In genomic region chr11:104459671-104460070, GRCm38 (mm10) we compare ENCODE assay signal across 28 mouse cellular contexts.
"Had no signal": no experiment of that assay in that cellular context is flagged by ENCODE, and none has a peak within 500 bp of the region (broad histone marks: within the 10 kb centered on the region; RNA-seq: fewer than 3 reads in every experiment).

No protein-coding gene starts in this region.

- DNase-seq: left cerebral cortex, postnatal 4 days; liver; liver, embryonic 13.5 days; liver, postnatal 0 days; lung, adult 18-20 months; lung, adult 2 months; lung, embryonic 14.5 days; lung, postnatal 10 days; lung, postnatal 14 days; lung, postnatal 36 days; lung, postnatal 4 days; midbrain, embryonic 14.5 days had no signal

- H3K9me3 ChIP-seq: limb, embryonic 10.5 days; limb, embryonic 12.5 days; limb, embryonic 13.5 days; limb, embryonic 15.5 days; liver, embryonic 12.5 days; liver, embryonic 13.5 days; liver, embryonic 15.5 days; lung, embryonic 15.5 days; megakaryocyte, embryonic 14.5 days; midbrain, embryonic 10.5 days; midbrain, embryonic 12.5 days; midbrain, embryonic 13.5 days; midbrain, embryonic 15.5 days; neural tube, embryonic 12.5 days had no signal

- H3K4me1 ChIP-seq: limb, embryonic 10.5 days; limb, embryonic 12.5 days; limb, embryonic 13.5 days; limb, embryonic 15.5 days; midbrain, embryonic 10.5 days; midbrain, embryonic 12.5 days; neural tube, embryonic 12.5 days had no signal

- H3K4me3 ChIP-seq: limb, embryonic 10.5 days; limb, embryonic 12.5 days; limb, embryonic 13.5 days; limb, embryonic 15.5 days; liver, embryonic 12.5 days; liver, embryonic 13.5 days; liver, embryonic 15.5 days; lung, embryonic 15.5 days; megakaryocyte, embryonic 14.5 days; midbrain, embryonic 10.5 days; midbrain, embryonic 12.5 days; midbrain, embryonic 13.5 days; midbrain, embryonic 15.5 days; myocyte; neural tube, embryonic 12.5 days had no signal

- H3K36me3 ChIP-seq: liver, embryonic 15.5 days; midbrain, embryonic 15.5 days had no signal

- H3K27me3 ChIP-seq: limb, embryonic 12.5 days; limb, embryonic 13.5 days; limb, embryonic 15.5 days; liver, embryonic 12.5 days; liver, embryonic 13.5 days; liver, embryonic 15.5 days; lung, embryonic 15.5 days; megakaryocyte, embryonic 14.5 days; midbrain, embryonic 12.5 days; midbrain, embryonic 13.5 days; midbrain, embryonic 15.5 days; neural tube, embryonic 12.5 days had no signal

- H3K27ac ChIP-seq: limb, embryonic 10.5 days; limb, embryonic 12.5 days; limb, embryonic 13.5 days; limb, embryonic 15.5 days; liver, embryonic 12.5 days; liver, embryonic 13.5 days; liver, embryonic 14.5 days; liver, embryonic 15.5 days; lung, embryonic 15.5 days; macrophage; midbrain, embryonic 10.5 days; midbrain, embryonic 12.5 days; midbrain, embryonic 13.5 days; midbrain, embryonic 15.5 days; neural tube, embryonic 12.5 days had no signal

- H3K9ac ChIP-seq: limb, embryonic 12.5 days; limb, embryonic 13.5 days; limb, embryonic 15.5 days; liver, embryonic 12.5 days; liver, embryonic 13.5 days; liver, embryonic 14.5 days; liver, embryonic 15.5 days; liver, postnatal 0 days; lung, embryonic 14.5 days; lung, embryonic 15.5 days; midbrain, embryonic 12.5 days; midbrain, embryonic 13.5 days; midbrain, embryonic 15.5 days; neural tube, embryonic 12.5 days had no signal
